Mouse (Mus musculus) G1E (cell line): ENCODE data around the gene Hmox2.

Experiments used
- CTCF ChIP-seq: IDR thresholded peaks from 2 replicates; pipeline ENCODE4 v1.5.1; 2012; ENCODE audit warnings: low read depth, low read length, inconsistent platforms, mixed read lengths
- POLR2AphosphoS5 ChIP-seq: IDR thresholded peaks from 2 replicates; pipeline ENCODE4 v1.6.1; 2012; ENCODE audit warnings: low read depth, low read length, inconsistent platforms; ENCODE audit not compliant: insufficient replicate concordance

DNA sequence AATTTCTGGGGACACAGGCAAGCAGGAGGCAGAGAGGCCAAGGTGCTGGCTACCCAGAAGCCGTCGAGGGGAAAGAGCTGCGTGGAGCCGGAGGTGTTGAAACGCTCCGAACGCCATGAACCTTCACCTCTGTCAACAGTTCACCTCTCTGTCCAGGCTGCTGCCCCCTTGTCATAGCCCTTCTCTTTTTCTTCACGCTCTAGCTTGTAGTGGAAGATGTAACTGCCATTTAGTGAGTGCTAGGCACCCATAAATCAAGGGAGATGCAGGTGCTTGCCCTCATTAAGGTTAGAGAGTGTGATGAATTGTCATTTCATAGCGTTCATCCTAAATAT, 41.7 kb upstream of the Hmox2 start:
- TF ChIP-seq CTCF (no peak), POLR2AphosphoS5 (no peak)
